Comparison of ENCODE assay signal across 8 mouse cellular contexts in genomic region chr1:164454747-164455400, GRCm38 (mm10). TPM values are rescaled to one million over a fixed set of nuclear protein-coding genes. Genes with fewer than 3 reads are reported as not detected.
DNase-seq lines count a peak whose midpoint lies in the region; ATAC-seq and TF ChIP-seq lines count a peak whose summit lies in the region.

No protein-coding gene starts in this region.

- H3K36me3 ChIP-seq in liver, adult 2 months (ENCODE audit: control insufficient read depth, insufficient read depth, low read length): peaks cover 20% of the 10 kb centered on the region
- H3K36me3 ChIP-seq in embryonic facial prominence, embryonic 13.5 days: 0 out of 2 replicates have a peak, but pooled peaks cover 2% of the 10 kb centered on the region
- H3K36me3 ChIP-seq in lung, embryonic 16.5 days (ENCODE audit: control insufficient read depth, insufficient read depth, low read length): peaks cover 4% of the 10 kb centered on the region; the same call in 1 of the 2 replicates

- peaks cover 13% of the 10 kb centered on the region; the same call in 1 of the 2 replicates for H3K79me2 ChIP-seq in liver, adult 2 months (ENCODE audit: control insufficient read depth, insufficient read depth, low read length)

- no peak overlapping the region for H3K27ac ChIP-seq in liver, adult 2 months (replicated peaks; ENCODE audit: insufficient read depth, low read depth, low read length)
- no peak overlapping the region for H3K27ac ChIP-seq in embryonic facial prominence, embryonic 13.5 days
- no peak overlapping the region for H3K27ac ChIP-seq in lung, embryonic 16.5 days (ENCODE audit: low read length)

- no peaks in the 10 kb centered on the region for H3K9me3 ChIP-seq in embryonic facial prominence, embryonic 13.5 days
- no peaks in the 10 kb centered on the region for H3K9me3 ChIP-seq in lung, embryonic 16.5 days (ENCODE audit: control insufficient read depth, low read length)

- H3K4me3 ChIP-seq in liver, adult 2 months (ENCODE audit: insufficient read depth, low read depth, low read length): peak overlapping the region; percentile 19
- peak overlapping the region; percentile 8; the same call in 1 of the 2 replicates for H3K4me3 ChIP-seq in embryonic facial prominence, embryonic 13.5 days
- H3K4me3 ChIP-seq in lung, embryonic 16.5 days (ENCODE audit: low read length): peak overlapping the region; percentile 34

- peak; percentile 58 for DNase-seq in liver, adult 2 months (ENCODE audit: extremely low read depth, low read depth, low spot score)
- no peak for DNase-seq in liver
- DNase-seq in heart, postnatal 4 days: peak; percentile 72
- peak; percentile 78 for DNase-seq in layer of hippocampus, adult 8-10 months (ENCODE audit: low spot score in 2 of 2)
- peak; percentile 68 for DNase-seq in right cerebral cortex, postnatal 25 days
- no peak for DNase-seq in ovary, postnatal 14 days (ENCODE audit: low spot score)

- 19% methylated on average over 14 of the region's 14 CpGs for WGBS in liver, adult 2 months
- WGBS in embryonic facial prominence, embryonic 13.5 days: 36% methylated on average over 14 of the region's 14 CpGs
- 28% methylated on average over 14 of the region's 14 CpGs for WGBS in lung, embryonic 16.5 days

- H3K4me2 ChIP-seq in embryonic facial prominence, embryonic 13.5 days: peak overlapping the region; percentile 48
- peak overlapping the region; percentile 56 for H3K4me2 ChIP-seq in lung, embryonic 16.5 days (ENCODE audit: low read depth, low read length)

- no peak for ATAC-seq in embryonic facial prominence, embryonic 13.5 days (ENCODE audit: insufficient number of reproducible peaks, insufficient read depth, low FRiP score, low TSS enrichment, low read depth)
- ATAC-seq in lung, embryonic 16.5 days (ENCODE audit: low read depth): no peak

- TF ChIP-seq POLR2A in liver, adult 2 months (IDR thresholded peaks at IDR 0.05; ENCODE audit: extremely low read depth, insufficient read depth, low read length): no peak

- peaks cover 24% of the 10 kb centered on the region for H3K4me1 ChIP-seq in liver, adult 2 months (ENCODE audit: control insufficient read depth, insufficient read depth, low read length)
- H3K4me1 ChIP-seq in embryonic facial prominence, embryonic 13.5 days: peaks cover 30% of the 10 kb centered on the region
- peaks cover 10% of the 10 kb centered on the region; the same call in 1 of the 2 replicates for H3K4me1 ChIP-seq in lung, embryonic 16.5 days (replicated peaks; ENCODE audit: control insufficient read depth, insufficient read depth, low read length)

- peak overlapping the region; percentile 15 for H3K9ac ChIP-seq in liver, adult 2 months (ENCODE audit: low read depth, low read length)
- no peak overlapping the region for H3K9ac ChIP-seq in embryonic facial prominence, embryonic 13.5 days
- peak overlapping the region; percentile 40 for H3K9ac ChIP-seq in lung, embryonic 16.5 days (ENCODE audit: low read length)

- TF ChIP-seq CTCF in liver, adult 2 months (IDR thresholded peaks at IDR 0.05; ENCODE audit: low read depth, low read length): no peak

- no peaks in the 10 kb centered on the region for H3K27me3 ChIP-seq in liver, adult 2 months (ENCODE audit: control insufficient read depth, insufficient read depth, low read length)
- peaks cover 50% of the 10 kb centered on the region for H3K27me3 ChIP-seq in embryonic facial prominence, embryonic 13.5 days
- H3K27me3 ChIP-seq in lung, embryonic 16.5 days (ENCODE audit: control insufficient read depth, insufficient read depth, low read depth, low read length): peaks cover 35% of the 10 kb centered on the region

RNA-seq across cellular contexts. Expression of gene Atp1b1, which starts 3.3 kb away (rescaled TPM):
- 30.5 and 39.1 TPM in 2 replicates for total RNA-seq in liver, adult 2 months (2014; rRNA removed)
- 22.4 and 26.0 TPM in 2 replicates for polyA plus RNA-seq in liver, adult 2 months (2012; rRNA removed)
- polyA plus RNA-seq in embryonic facial prominence, embryonic 13.5 days (2015; fragmentation: Nextera tagmentation; extraction: Ambion mirVana): 12.5 and 20.0 TPM in 2 replicates
- total RNA-seq in heart, postnatal 4 days (2021): 100 to 1,000 TPM; 423 to 424 TPM
- total RNA-seq in layer of hippocampus, adult 8-10 months (2022): 1,000 to 10,000 TPM; 1,927 to 2,142 (median 1,996) TPM
- polyA plus RNA-seq in lung, embryonic 16.5 days (2015; fragmentation: Nextera tagmentation; extraction: Ambion mirVana): 135 and 154 TPM in 2 replicates

Comparison
In these comparisons a context has a peak if more than half of its experiments do, and no peak if none do; other contexts are left out.
1. DNase-seq: peak in liver, adult 2 months (single experiment), heart, postnatal 4 days (single experiment), layer of hippocampus, adult 8-10 months (2 of 2) and right cerebral cortex, postnatal 25 days (single experiment); none in liver (single experiment) and ovary, postnatal 14 days (single experiment).
2. RNA of gene Atp1b1, which starts 3.3 kb away (total RNA-seq): 1,927 to 2,142 TPM in layer of hippocampus, adult 8-10 months and 423 to 424 TPM in heart, postnatal 4 days; 30.5 to 39.1 TPM in liver, adult 2 months; every median in the first group is over 10 times any median in the second.
3. Peak in every context shown above with its lines, with median percentiles within 50 percentile points of each other: H3K4me3 ChIP-seq.